ENCODE assay signal across 8 mouse cellular contexts in genomic region chr12:119238696-119239415, GRCm38 (mm10). TPM values are rescaled to one million over a fixed set of nuclear protein-coding genes. Genes with fewer than 3 reads are reported as not detected.
DNase-seq lines count a peak whose midpoint lies in the region; ATAC-seq and TF ChIP-seq lines count a peak whose summit lies in the region.

Gene Itgb8, minus strand, starts transcription at chr12:119238802.

- no peak for TF ChIP-seq CTCF in brain, embryonic 14.5 days (IDR thresholded peaks at IDR 0.05; ENCODE audit: borderline replicate concordance, extremely low read depth, insufficient read depth, insufficient read length)
- 0 out of 2 replicates have a peak, but pooled peaks have one; percentile 3 for TF ChIP-seq CTCF in liver, embryonic 14.5 days (IDR thresholded peaks at IDR 0.05; ENCODE audit: low read depth)

- TF ChIP-seq POLR2A in brain, embryonic 14.5 days (IDR thresholded peaks at IDR 0.05; ENCODE audit: borderline replicate concordance, extremely low read depth, insufficient read depth, insufficient read length, poor library complexity, severe bottlenecking), result 0 out of 2 replicates have a peak, but pooled peaks have one; percentile 34

- peaks cover 47% of the 10 kb centered on the region for H3K4me1 ChIP-seq in forebrain, embryonic 13.5 days
- H3K4me1 ChIP-seq in liver, embryonic 14.5 days (replicated peaks; ENCODE audit: control insufficient read depth in 2 of 2, insufficient read depth in 2 of 2, low read length in 1 of 2), result no peaks in the 10 kb centered on the region

- intact Hi-C loops in heart, postnatal 14 days (cut with DNase I), result loop anchor here (10.0 kb wide), 1 partner anchor 164 kb away; no protein-coding TSS in a partner anchor

- H3K27me3 ChIP-seq in forebrain, embryonic 13.5 days, result no peaks in the 10 kb centered on the region
- H3K27me3 ChIP-seq in liver, embryonic 14.5 days (ENCODE audit: control insufficient read depth, insufficient read depth, low read length), result peaks cover 24% of the 10 kb centered on the region

- peak within 1 kb of the TSS; percentile 81 for H3K9ac ChIP-seq in forebrain, embryonic 13.5 days
- H3K9ac ChIP-seq in liver, embryonic 14.5 days (replicated peaks), result no peak within 1 kb of the TSS

- H3K36me3 ChIP-seq in forebrain, embryonic 13.5 days (ENCODE audit: poor library complexity, severe bottlenecking), result no peaks in the 10 kb centered on the region
- H3K36me3 ChIP-seq in liver, embryonic 14.5 days (replicated peaks; ENCODE audit: control insufficient read depth, insufficient read depth, low read depth), result no peaks in the 10 kb centered on the region

- under 1% methylated on average over 29 of the region's 29 CpGs for WGBS in forebrain, embryonic 13.5 days
- WGBS in liver, embryonic 14.5 days (ENCODE audit: insufficient replicate concordance), result 3% methylated on average over 25 of the region's 29 CpGs

- ATAC-seq in forebrain, embryonic 13.5 days, result peak; percentile 93
- peak; percentile 55 for ATAC-seq in liver, embryonic 14.5 days (ENCODE audit: insufficient read depth)

- peak within 1 kb of the TSS; percentile 84 for H3K4me2 ChIP-seq in forebrain, embryonic 13.5 days
- peak within 1 kb of the TSS; percentile 55 for H3K4me2 ChIP-seq in liver, embryonic 14.5 days (ENCODE audit: low read depth)

- peak within 1 kb of the TSS; percentile 67 for H3K4me3 ChIP-seq in forebrain, embryonic 13.5 days
- H3K4me3 ChIP-seq in liver, embryonic 14.5 days (ENCODE audit: insufficient read depth in 1 of 2, low read depth in 2 of 2, low read length in 2 of 2), result peak within 1 kb of the TSS; percentile 32 to 35; a peak in 3 of 4 replicates

- DNase-seq in ES-CJ7 (ENCODE audit: low read depth, low spot score), result peak; percentile 48
- DNase-seq in brain, embryonic 14.5 days (ENCODE audit: low read depth), result peak; percentile 95
- DNase-seq in heart, postnatal 14 days, result peak; percentile 71 to 74
- DNase-seq in layer of hippocampus, adult 11-12 months (ENCODE audit: low spot score), result peak; percentile 89
- peak in 2 of 3 experiments; percentile 3 for DNase-seq in liver, embryonic 14.5 days (ENCODE audit: low read depth in 3 of 3, low spot score in 3 of 3)
- peak; percentile 25 for DNase-seq in naive thymus-derived CD4-positive, alpha-beta T cell, adult 2 months (ENCODE audit: low read depth)
- peak; percentile 85 for DNase-seq in testis, postnatal 10 days (ENCODE audit: low spot score)

- H3K27ac ChIP-seq in forebrain, embryonic 13.5 days, result peak within 1 kb of the TSS; percentile 99
- H3K27ac ChIP-seq in liver, embryonic 14.5 days, result no peak within 1 kb of the TSS

- TF ChIP-seq EP300 in liver, embryonic 14.5 days (IDR thresholded peaks at IDR 0.05; ENCODE audit: low read depth), result no peak

- no peaks in the 10 kb centered on the region for H3K9me3 ChIP-seq in forebrain, embryonic 13.5 days (replicated peaks)
- H3K9me3 ChIP-seq in liver, embryonic 14.5 days (ENCODE audit: control insufficient read depth, low read length), result no peaks in the 10 kb centered on the region

RNA-seq across cellular contexts. Expression of gene Itgb8, which starts in this region (rescaled TPM):
- polyA plus RNA-seq in brain, embryonic 14.5 days (2012; rRNA removed), result 7.0 and 10.1 TPM in 2 replicates
- polyA plus RNA-seq in forebrain, embryonic 13.5 days (2015; fragmentation: Nextera tagmentation; extraction: Ambion mirVana), result 12.2 and 13.9 TPM in 2 replicates
- 1 to 10 TPM; 1.8 to 2.3 TPM for total RNA-seq in heart, postnatal 14 days (2021)
- 0.02 TPM in 2 replicates for polyA plus RNA-seq in liver, embryonic 14.5 days (2012; rRNA removed)
- 0.08 TPM in 1 of 2 replicates, not detected in the other for polyA plus RNA-seq in liver, embryonic 14.5 days (2014; fragmentation: Nextera tagmentation; extraction: Ambion mirVana)

Comparison
In these comparisons a context has a peak if more than half of its experiments do, and no peak if none do; other contexts are left out.
1. Peak in DNase-seq, ATAC-seq, H3K4me3 ChIP-seq and H3K4me2 ChIP-seq in liver, embryonic 14.5 days; RNA of the gene not detected or under 1 TPM.
2. DNase-seq: peak in every context shown above with its lines; median percentile 95 in brain, embryonic 14.5 days; 89 in layer of hippocampus, adult 11-12 months; 85 in testis, postnatal 10 days; 72 in heart, postnatal 14 days; 48 in ES-CJ7; 25 in naive thymus-derived CD4-positive, alpha-beta T cell, adult 2 months; 3 in liver, embryonic 14.5 days.